Mouse (Mus musculus) heart, adult 2 months (tissue): ENCODE measurements around the gene Ltbp4.
A peak's percentile ranks its signal among the peaks of the same experiment; 100 is the strongest.

Experiments
- CTCF ChIP-seq: fragments of 200-600 bp; IDR thresholded peaks from 2 replicates; pipeline ENCODE4 v1.8.1; 2022; ENCODE audit warnings: antibody characterized with exemption, mild to moderate bottlenecking, moderate library complexity
- EP300 ChIP-seq: fragments of 200-500 bp; IDR thresholded peaks from 2 replicates; pipeline ENCODE4 v1.6.1; 2011; ENCODE audit warnings: low read depth, low read length, control low read depth; ENCODE audit not compliant: insufficient read depth
- POLR2A ChIP-seq: fragments of 200-500 bp; IDR thresholded peaks from 2 replicates; pipeline ENCODE4 v1.6.1; 2011; ENCODE audit warnings: mild to moderate bottlenecking, low read depth, low read length, control low read depth; ENCODE audit not compliant: insufficient read depth

DNA sequence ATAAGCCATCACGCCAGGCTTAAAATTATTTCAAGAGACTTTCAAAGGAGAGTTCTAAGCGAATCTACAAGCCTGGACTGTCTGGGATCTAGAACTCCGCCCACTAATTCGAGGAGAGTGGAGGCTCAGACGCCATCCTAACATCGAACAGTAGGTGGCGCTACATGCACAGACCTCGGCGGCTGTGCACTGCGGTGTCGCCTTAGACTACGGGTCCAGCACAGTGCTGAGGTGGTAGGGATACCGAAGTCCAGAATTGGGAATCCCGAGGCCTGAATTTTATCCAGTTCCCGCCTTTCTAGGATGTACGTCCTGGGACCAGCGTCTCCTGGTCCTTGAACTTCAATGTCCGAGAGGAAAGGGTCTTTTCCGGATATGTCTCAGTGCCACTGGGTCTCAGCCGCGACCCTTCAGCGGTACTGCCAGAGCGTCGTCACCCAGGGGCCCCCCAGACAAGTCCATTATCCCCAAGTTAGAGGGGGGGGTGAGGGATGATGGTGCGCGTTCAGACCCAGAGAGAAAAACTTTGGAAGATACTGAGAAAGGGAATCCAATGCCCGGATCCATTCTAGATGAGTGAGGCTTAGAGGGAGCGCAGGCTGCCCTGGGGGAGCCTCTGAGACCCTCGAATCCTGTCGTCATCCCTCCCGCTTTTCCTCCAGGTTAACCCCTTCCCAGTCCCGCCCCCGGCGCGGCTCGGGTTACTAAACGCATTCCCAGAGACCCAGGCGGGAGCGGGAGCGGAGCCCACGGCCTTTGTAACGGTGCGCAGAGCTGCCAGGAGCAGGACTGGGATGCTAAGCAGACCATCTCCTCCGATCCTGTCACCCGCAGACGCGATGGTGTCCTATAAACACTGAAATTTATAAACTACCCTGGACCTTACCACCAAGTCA is 1.3 kb downstream of the Ltbp4 start:
- peak; percentile 100 for TF ChIP-seq CTCF
- TF ChIP-seq EP300, result peak; percentile 90
- TF ChIP-seq POLR2A, result no peak
